Mouse (Mus musculus) adrenal gland (tissue): Measurements from ENCODE around the gene Snai3.

ENCODE experiments used
- intact Hi-C: fragments of 180-260 bp; cut with DNase I; formaldehyde crosslinking; loops from one replicate; pipeline ENCODE4 v1.15.1; 2025
- long read RNA-seq, 2 experiments: library from polyadenylated mRNA; unstranded; transcript quantifications; one replicate each; pipeline ENCODE4 v2.0.0; 2020; ENCODE audit warnings: borderline replicate concordance in 1 of 2; ENCODE audit not compliant: insufficient replicate concordance in 1 of 2

Snai3 gene
- long read RNA-seq, experiment 1, result 0 reads
- long read RNA-seq, experiment 2, result 0 reads

DNA sequence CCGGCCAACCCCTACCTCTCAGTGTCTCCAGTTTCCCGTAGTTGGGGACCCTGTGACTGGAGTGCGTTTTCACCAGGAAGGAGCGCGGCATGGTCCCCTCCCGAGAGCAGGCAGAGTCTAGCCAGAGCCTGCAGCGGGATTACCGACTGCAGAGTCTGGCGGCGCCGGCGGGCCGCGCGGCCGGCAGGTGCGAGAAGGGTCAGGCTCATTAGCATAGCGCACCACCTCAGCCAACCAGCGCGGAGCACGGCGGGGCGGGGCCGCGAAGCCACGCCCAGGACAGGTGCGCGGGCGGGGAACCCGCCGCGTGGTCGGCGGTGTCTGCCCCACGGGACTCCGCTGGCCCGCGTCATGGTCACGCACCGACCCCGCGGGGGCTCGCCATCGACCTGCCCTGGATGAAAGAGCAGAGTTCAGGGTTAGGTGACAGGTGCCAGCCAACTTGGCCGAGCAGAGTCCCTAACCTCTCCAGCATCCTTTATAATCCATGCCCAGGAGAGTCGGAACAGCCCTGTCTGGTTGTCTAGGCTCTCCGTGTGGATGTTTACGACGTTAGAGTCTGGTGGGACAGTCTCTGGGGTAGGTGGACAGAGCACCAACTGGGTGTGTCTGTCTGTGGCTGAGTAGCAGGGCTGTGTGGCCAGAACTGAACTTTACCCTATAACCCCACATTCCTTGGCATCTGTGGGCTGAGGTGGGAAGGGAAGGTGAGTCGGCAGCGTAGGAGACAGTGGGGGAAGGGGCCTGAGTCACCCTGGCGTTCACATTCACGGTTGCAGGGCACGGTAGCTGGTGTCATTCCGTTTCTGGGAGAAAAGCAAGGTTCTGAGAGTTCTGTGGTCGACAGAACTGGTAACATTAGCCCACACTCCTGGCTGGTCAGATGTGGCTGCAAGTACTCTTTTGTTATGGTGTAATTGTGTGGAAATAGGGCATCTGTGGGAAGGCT lies at the start of gene Snai3:
Gene Snai3, minus strand, starts transcription at position 210 of the 949 bp plus-strand sequence.
- intact Hi-C loops, result no loop called here

GRCm38 (mm10) chr8:122500856-122501255 lies 40.3 kb upstream of the Snai3 start:
- intact Hi-C loops, result loop anchor here (1.0 to 5.0 kb wide), 3 partner anchors 50 to 331 kb away; partner anchors contain the start of genes Galns, Piezo1 and Trappc2l

GRCm38 (mm10) chr8:122497912-122498311 lies 37.4 kb upstream of the Snai3 start:
- intact Hi-C loops, result no loop called here

DNA sequence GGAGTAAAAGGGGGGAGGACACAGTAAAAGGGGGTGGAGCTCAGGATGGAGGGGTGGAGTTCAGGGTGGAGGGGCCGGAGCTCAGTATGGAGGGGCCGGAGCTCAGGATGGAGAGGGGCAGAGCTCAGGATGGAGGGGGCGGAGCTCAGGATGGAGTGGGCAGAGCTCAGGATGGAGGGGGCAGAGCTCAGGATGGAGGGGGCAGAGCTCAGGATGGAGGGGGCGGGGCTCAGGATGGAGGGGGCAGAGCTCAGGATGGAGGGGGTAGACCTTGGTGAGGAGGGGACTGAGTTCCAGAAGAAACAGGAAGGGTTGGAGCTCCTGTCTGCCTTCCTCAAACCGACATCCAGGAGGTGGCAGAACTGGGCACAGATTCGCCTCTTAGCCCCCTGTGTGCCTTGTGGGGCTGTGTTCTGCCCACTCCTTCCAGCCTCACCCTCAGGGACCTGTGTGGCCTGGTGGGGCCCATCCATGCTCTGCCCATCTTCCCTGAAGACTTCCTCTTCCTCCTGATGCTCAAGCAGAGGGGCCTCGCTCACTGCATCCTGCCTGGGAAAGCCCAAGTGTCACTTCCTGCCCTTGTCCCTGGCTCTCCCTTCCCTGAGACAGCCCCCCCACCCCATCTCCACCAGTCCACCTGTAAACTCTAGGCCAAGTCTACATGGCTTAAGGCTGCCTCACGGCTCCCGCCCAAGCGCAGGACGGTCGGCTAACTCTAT lies 36.6 kb upstream of the Snai3 start:
- intact Hi-C loops, result no loop called here

DNA sequence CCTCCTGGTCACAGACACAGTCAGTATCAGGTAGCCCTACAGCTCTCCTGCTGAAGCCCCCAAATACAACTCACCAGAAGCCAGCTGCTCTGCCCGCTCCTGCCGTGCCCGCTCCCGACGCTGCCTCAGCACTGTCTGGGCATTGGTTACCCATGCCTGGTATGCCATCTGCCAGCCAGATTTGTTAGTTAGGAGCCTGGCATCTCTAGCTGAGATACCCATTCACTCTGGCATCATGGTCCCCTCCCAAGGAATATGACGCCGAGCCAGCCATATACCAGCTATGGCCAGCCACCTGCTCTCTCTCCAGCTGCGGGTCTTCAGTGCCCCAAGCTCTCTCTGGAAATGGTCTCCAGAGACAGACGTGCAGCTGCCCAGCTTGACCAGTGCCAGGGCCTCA lies 27.9 kb upstream of the Snai3 start:
- intact Hi-C loops, result no loop called here

- intact Hi-C loops, result no loop called here
Observed at GRCm38 (mm10) chr8:122484831-122485230, 24.3 kb upstream of the Snai3 start.

DNA sequence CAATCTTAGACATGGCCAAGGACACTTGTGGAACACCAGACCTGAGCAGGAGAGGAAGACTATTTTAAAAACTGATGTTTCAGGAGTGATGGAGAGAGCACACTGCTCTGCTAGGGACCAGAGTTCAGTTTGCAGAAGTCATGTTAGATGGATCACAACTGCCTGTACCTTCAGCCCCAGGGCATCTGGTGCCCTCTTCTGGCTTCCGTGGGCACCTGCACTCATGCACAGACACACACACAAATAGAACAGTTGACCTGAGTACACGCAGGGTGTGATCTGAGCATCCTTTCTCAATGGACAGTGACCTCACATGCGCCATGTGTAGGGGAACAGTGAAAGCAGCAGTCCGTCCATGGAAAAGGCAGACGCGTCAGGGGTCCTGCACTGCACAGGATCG lies 23.3 kb upstream of the Snai3 start:
- intact Hi-C loops, result no loop called here

DNA sequence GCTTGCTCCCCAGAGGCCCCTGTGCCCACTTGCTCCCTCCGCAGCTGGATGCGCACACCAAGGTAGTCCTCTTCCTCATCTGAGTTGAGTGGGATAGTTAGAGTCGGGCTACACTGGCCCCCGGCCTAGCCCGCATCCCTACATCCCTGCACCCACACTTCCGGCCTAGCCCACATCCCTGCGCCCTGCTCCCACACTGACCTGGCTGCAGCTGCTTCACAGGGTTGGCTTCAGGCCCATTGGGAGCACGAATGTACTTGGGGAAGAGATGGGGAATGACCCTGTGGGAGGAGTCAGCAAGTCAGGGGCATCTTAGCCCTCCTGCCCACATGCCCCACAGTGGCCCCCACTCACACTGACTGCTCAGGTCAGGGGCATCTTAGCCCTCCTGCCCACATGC lies 21.9 kb upstream of the Snai3 start:
- intact Hi-C loops, result no loop called here

- intact Hi-C loops, result loop anchor here (5.0 kb wide), 1 partner anchor 33 kb away; the partner anchor contains the start of gene Mvd
Observed at GRCm38 (mm10) chr8:122475580-122476320, 15.2 kb upstream of the Snai3 start, which contains the start of the genes Rnf166 and Ctu2. Rnf166 (minus strand) TSS chr8:122476064. Ctu2 (plus strand) TSS chr8:122476143.

- intact Hi-C loops, result loop anchor here (5.0 kb wide), 1 partner anchor 33 kb away; the partner anchor contains the start of gene Mvd
Observed at GRCm38 (mm10) chr8:122474951-122475560, 14.5 kb upstream of the Snai3 start.

GRCm38 (mm10) chr8:122473911-122474421 lies 13.4 kb upstream of the Snai3 start:
- intact Hi-C loops, result no loop called here

DNA sequence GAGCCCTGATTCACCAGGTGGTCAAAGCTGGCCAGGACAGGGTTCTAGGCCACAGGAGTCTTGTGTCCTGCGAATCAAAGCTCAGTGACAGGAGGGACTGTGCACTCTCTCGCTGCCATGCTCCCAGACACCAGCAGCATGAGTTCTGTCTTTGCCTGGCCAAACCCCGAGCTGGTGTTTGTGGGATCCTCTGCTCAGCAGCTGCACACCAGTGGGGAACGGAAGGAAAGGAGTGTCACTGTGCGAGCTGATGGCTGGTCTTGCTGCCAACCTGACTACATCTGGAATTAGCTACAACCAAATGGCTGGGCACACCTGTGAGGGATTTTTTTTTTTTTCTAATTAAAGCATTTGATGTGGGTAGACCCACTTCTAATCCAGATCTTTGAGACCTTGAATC lies 10.2 kb upstream of the Snai3 start:
- intact Hi-C loops, result no loop called here

- intact Hi-C loops, result no loop called here
Observed at GRCm38 (mm10) chr8:122469965-122470364, 9.4 kb upstream of the Snai3 start.

GRCm38 (mm10) chr8:122469407-122469806 lies 8.9 kb upstream of the Snai3 start:
- intact Hi-C loops, result no loop called here

- intact Hi-C loops, result no loop called here
Observed at GRCm38 (mm10) chr8:122467816-122468215, 7.3 kb upstream of the Snai3 start.

GRCm38 (mm10) chr8:122464985-122465384 lies 4.5 kb upstream of the Snai3 start:
- intact Hi-C loops, result no loop called here

- intact Hi-C loops, result no loop called here
Observed at GRCm38 (mm10) chr8:122463651-122464640, 3.4 kb upstream of the Snai3 start.

GRCm38 (mm10) chr8:122462510-122462909 lies 2.0 kb upstream of the Snai3 start:
- intact Hi-C loops, result no loop called here

- intact Hi-C loops, result no loop called here
Observed at GRCm38 (mm10) chr8:122461473-122462148, 1.1 kb upstream of the Snai3 start.
